Mouse (Mus musculus): ENCODE measurements around the gene Krt19. TPM values are rescaled to one million over a fixed set of nuclear protein-coding genes. Genes with fewer than 3 reads are reported as not detected.

Krt19 gene
- 37.9 and 40.8 TPM in 2 replicates for polyA plus RNA-seq (2015; fragmentation: Nextera tagmentation; extraction: Ambion mirVana)

GRCm38 (mm10) chr11:100148615-100149330 is at the start of gene Krt19:
Gene Krt19 (minus strand): TSS chr11:100148665.

DNA sequence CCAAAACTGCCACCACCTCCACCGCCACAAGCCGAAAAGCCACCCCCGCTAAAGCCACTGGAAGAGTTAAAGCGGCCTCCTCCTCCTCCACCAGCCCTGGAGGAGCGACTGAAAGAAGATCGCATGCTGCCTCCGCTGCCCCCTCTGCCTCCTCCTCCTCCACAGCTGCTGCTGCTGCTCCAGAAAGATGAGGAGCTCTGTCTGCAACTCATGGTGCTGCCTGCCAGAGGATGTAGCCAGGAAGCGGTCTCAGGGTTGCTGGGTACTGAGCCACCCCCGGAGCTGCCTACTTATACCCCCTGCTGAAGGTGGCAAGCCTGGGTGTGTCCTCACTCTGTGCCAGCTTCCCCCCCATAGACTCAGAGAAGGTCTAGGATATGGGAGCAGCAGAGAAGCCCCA is 44.5 kb upstream of the Krt19 start, which contains the start of gene Krt9:
Krt9 (minus strand) TSS at position 255 of the 400 bp plus-strand sequence.

DNA sequence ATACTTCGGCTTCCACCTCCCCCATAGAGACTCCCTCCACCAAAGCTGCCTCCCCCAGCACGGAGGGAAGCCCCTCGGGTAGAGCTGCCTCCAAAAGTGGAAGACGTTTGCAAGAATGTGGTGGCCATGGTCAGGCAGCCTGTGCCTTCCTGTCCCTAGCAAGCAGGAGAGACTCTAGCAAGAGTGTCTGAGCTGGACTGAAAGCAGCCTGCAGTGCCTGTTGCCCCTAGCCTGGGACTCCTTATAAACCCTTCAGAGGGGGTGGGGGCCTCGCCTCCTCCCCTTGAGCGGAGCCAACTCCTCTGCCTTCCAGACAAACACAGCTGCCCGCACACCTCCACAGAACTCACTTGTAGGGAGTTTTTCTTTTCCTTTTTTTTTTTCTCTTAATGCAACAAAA is 12.7 kb downstream of the Krt19 start, which contains the start of gene Krt15:
Krt15 (minus strand) TSS at position 198 of the 400 bp plus-strand sequence.

GRCm38 (mm10) chr11:100121466-100121865 is 27.0 kb downstream of the Krt19 start, which contains the start of gene Krt13:
Gene Krt13 (minus strand): TSS chr11:100121566.

DNA sequence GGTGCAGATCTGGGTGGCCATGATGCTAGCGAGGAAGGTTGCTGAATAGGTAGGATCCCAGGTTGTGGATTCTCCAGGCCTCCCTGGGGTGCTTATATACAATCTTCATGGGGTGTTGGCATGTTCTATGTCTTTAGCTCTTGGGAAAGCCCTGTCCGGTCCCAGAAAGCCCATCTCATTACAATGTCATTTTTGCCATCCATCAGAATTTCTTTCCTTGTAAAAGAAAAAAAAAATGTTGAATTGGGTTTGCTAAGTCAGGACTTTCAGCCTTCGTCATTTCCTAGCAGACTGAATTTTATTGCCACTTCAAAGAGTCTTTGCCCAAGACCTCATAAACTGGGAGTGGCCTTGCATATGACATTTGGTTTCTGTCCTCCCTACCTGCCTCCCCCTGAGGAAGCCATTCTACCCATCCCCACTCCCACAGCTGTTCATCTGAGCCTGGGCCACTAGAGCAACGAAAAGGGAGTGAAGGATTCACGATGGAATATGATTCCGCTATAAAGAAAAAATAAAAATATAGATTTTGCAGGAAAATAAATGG is 42.8 kb downstream of the Krt19 start, which contains the start of gene Krt36:
Krt36 (minus strand) TSS at position 51 of the 547 bp plus-strand sequence.

GRCm38 (mm10) chr11:100096141-100096540 is 52.3 kb downstream of the Krt19 start, which contains the start of gene Krt35:
Gene Krt35 (minus strand): TSS chr11:100096241.

Other genes with a start within 250 kb of the Krt19 start
- not detected in 2 replicates for gene Krtap31-1, start 240.7 kb downstream of the Krt19 start, polyA plus RNA-seq (2015; fragmentation: Nextera tagmentation; extraction: Ambion mirVana)
- not detected in 2 replicates for gene Gm11565, start 233.9 kb downstream of the Krt19 start, polyA plus RNA-seq (2015; fragmentation: Nextera tagmentation; extraction: Ambion mirVana)
- gene Krtap31-2, start 212.4 kb downstream of the Krt19 start, polyA plus RNA-seq (2015; fragmentation: Nextera tagmentation; extraction: Ambion mirVana): not detected in 2 replicates
- gene Krtap9-5, start 200.2 kb downstream of the Krt19 start, polyA plus RNA-seq (2015; fragmentation: Nextera tagmentation; extraction: Ambion mirVana): not detected in 2 replicates
- gene Krtap29-1, start 169.6 kb downstream of the Krt19 start, polyA plus RNA-seq (2015; fragmentation: Nextera tagmentation; extraction: Ambion mirVana): not detected in 2 replicates
- gene Krtap16-1, start 162.1 kb downstream of the Krt19 start, polyA plus RNA-seq (2015; fragmentation: Nextera tagmentation; extraction: Ambion mirVana): not detected in 2 replicates
- gene Krtap17-1, start 154.7 kb downstream of the Krt19 start, polyA plus RNA-seq (2015; fragmentation: Nextera tagmentation; extraction: Ambion mirVana): not detected in 2 replicates
- not detected in 2 replicates for gene Krt33a, start 132.5 kb downstream of the Krt19 start, polyA plus RNA-seq (2015; fragmentation: Nextera tagmentation; extraction: Ambion mirVana)
- not detected in 2 replicates for gene Krt33b, start 118.8 kb downstream of the Krt19 start, polyA plus RNA-seq (2015; fragmentation: Nextera tagmentation; extraction: Ambion mirVana)
- not detected in 2 replicates for gene Krt34, start 107.1 kb downstream of the Krt19 start, polyA plus RNA-seq (2015; fragmentation: Nextera tagmentation; extraction: Ambion mirVana)
- gene Krt31, start 98.1 kb downstream of the Krt19 start, polyA plus RNA-seq (2015; fragmentation: Nextera tagmentation; extraction: Ambion mirVana): not detected in 2 replicates
- not detected in 2 replicates for gene Krt32, start 60.4 kb downstream of the Krt19 start, polyA plus RNA-seq (2015; fragmentation: Nextera tagmentation; extraction: Ambion mirVana)
- gene Krt35, start 52.4 kb downstream of the Krt19 start, polyA plus RNA-seq (2015; fragmentation: Nextera tagmentation; extraction: Ambion mirVana): not detected in 2 replicates
- 0.12 and 0.14 TPM in 2 replicates for gene Krt36, start 43.0 kb downstream of the Krt19 start, polyA plus RNA-seq (2015; fragmentation: Nextera tagmentation; extraction: Ambion mirVana)
- gene Krt13, start 27.1 kb downstream of the Krt19 start, polyA plus RNA-seq (2015; fragmentation: Nextera tagmentation; extraction: Ambion mirVana): 0.33 and 5.9 TPM in 2 replicates
- 0.66 and 2.0 TPM in 2 replicates for gene Krt15, start 12.7 kb downstream of the Krt19 start, polyA plus RNA-seq (2015; fragmentation: Nextera tagmentation; extraction: Ambion mirVana)
- gene Krt9, start 44.6 kb upstream of the Krt19 start, polyA plus RNA-seq (2015; fragmentation: Nextera tagmentation; extraction: Ambion mirVana): 0.08 TPM in 1 of 2 replicates, not detected in the other
- 9.3 and 9.4 TPM in 2 replicates for gene Krt14, start 58.9 kb upstream of the Krt19 start, polyA plus RNA-seq (2015; fragmentation: Nextera tagmentation; extraction: Ambion mirVana)
- gene Krt16, start 100.2 kb upstream of the Krt19 start, polyA plus RNA-seq (2015; fragmentation: Nextera tagmentation; extraction: Ambion mirVana): not detected in 2 replicates
- 0.72 and 0.82 TPM in 2 replicates for gene Krt17, start 112.4 kb upstream of the Krt19 start, polyA plus RNA-seq (2015; fragmentation: Nextera tagmentation; extraction: Ambion mirVana)
- not detected in 2 replicates for gene Krt42, start 121.2 kb upstream of the Krt19 start, polyA plus RNA-seq (2015; fragmentation: Nextera tagmentation; extraction: Ambion mirVana)
- gene Eif1, start 171.2 kb upstream of the Krt19 start, polyA plus RNA-seq (2015; fragmentation: Nextera tagmentation; extraction: Ambion mirVana): 1,336 and 1,597 TPM in 2 replicates
- gene Gast, start 185.7 kb upstream of the Krt19 start, polyA plus RNA-seq (2015; fragmentation: Nextera tagmentation; extraction: Ambion mirVana): 0.72 TPM in 1 of 2 replicates, not detected in the other
- gene Hap1, start 207.5 kb upstream of the Krt19 start, polyA plus RNA-seq (2015; fragmentation: Nextera tagmentation; extraction: Ambion mirVana): 59.6 and 68.7 TPM in 2 replicates
- gene Jup, start 249.1 kb upstream of the Krt19 start, polyA plus RNA-seq (2015; fragmentation: Nextera tagmentation; extraction: Ambion mirVana): 48.8 and 57.2 TPM in 2 replicates